Mouse (Mus musculus): ENCODE measurements around the gene Gp1ba.
A peak's percentile ranks its signal among the peaks of the same experiment; 100 is the strongest.

Gp1ba gene

DNA sequence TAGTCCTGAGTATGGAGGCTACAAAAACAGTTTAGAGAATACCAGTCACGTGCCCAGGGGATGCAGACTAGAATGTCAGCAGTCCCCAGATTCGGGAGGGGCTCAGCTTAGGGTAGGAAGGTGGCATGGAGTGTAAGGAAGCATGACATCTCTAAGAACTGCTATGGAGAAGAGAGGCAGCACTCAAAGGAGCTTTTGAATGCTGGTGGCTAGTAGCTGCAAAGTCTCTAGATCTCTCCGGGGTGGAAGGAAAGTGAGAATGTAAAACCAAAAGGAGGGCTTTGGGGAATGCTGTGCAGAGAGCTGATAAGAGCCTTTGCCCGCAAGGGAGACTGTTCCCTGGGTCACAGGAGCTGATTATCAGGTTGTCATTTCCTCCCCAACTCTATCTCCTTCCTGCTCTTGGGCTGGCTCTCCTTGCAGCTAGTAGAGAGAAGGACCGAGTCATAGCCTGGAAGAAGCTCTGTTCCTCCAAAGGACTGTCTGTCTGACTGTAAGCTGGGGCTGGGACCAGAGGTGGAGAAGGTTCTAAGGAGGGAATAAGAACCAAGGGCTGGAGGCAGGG lies at the start of gene Gp1ba:
Gene Gp1ba (plus strand): TSS at position 409 of the 565 bp plus-strand sequence.
- DNase-seq: no peak

DNA sequence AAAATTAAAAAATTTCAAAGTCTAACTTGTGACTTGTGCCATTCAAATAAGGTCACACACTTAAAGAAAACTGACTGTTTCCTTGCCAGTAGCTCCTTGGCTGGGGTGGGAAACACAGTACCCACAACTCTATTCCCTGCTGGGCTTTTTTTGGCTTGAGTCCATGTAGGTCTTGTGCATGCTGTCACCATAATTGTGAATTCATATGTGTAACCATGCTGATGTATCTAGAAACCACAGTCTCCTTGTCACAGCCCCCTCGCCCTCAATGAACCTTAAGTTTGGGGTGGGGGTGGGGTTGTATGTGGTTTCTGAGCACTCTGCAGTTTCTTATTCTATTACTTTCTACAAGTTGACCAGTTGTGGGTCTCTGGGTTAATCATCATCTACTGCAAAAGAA lies 47.2 kb upstream of the Gp1ba start:
- DNase-seq: peak in 1 of 2 experiments; percentile 17

DNA sequence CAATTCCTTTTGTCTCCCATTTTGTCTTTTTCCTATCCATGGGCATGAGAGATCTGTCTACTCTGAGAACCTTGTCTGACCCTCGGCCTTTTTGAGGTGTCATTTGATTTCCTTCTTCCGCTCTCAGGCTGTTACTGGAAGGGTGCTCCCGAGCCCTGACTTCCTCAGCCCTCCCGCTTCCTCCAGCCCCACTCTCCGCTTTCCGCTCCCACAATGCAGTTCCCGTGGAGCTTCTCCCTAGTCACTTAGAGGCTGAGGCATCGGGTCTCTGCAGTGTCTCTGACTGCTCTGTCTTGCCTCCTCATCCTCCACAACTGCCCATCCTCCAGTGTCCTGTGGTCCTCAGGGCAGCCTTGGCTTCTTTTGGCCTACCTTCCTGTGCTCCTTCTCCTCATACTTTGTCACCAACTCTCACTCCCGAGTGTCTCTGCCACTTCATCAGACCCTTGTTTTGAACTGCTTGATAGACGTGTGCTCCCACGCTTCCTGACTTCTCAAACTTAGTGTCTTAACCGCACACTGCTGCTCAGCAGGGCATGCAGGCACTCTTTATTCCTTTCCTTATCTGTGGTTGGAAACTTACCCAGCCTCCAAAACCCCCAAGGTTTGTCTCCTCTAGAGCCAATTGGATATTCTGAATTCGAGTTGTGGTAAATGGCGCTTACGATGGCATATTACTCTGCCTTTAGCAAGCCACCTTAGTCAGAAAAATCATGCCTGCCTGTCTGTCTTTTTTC lies 44.5 kb upstream of the Gp1ba start:
- peak; percentile 61 to 63 for DNase-seq

DNA sequence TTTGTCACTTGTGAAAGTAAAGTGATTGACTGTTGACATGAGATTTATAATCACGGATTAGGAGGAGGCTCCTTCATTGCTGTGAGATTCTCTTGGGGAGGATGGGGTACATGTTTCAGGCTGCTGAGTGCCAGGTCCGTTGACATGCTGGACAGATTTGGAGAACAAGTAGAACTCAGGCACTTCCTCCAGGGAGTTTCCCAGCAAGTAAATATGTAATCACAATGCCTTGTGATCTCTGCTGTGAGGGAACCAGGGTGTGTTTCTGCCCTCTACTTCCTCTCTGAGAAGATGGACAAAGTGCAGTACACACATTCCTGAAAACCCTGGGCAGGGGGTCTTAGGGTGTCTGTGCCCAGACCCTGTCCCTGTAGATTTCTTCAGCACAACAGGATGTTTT lies 43.3 kb upstream of the Gp1ba start:
- DNase-seq: peak; percentile 40 to 58

DNA sequence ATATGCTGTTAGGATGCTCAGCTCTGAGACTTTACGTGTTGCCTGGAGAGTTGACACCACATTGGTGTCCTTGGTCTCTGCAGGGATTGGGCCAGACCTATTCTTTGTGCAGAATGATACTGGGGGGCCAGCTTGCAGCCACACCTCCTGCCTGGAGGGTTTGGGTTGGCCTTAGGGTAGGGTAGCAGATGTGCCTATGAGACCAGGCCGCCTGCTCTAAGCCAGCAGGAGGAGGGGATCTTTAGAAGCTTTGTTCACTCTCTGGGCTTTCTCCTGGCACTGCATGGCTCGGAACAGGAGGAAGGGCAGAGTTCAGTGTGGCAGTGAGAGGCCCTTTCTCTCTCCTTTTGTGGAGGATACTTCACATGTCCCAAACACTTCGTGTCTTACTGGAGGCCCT lies 42.8 kb upstream of the Gp1ba start:
- DNase-seq: peak; percentile 32 to 51

DNA sequence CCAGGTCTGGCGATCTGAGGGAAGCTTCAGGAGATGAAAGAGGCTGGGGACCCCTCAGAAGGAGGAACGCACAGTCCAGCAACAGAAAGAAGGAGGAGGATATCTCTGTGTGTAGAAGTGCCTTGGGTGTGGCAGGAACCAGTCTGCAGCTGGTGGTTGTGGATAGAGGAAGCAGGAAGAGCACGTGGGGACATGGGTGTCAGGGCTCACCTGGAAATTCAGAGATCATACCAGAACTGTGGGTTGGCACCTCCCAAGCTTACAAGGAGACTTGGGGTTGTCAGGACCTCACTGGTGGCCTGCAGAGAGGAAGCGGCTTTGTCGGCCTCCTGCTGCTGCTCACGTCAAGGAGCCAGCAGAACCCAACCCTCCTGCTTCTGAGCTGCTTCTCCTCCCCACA lies 41.6 kb upstream of the Gp1ba start:
- no peak for DNase-seq

DNA sequence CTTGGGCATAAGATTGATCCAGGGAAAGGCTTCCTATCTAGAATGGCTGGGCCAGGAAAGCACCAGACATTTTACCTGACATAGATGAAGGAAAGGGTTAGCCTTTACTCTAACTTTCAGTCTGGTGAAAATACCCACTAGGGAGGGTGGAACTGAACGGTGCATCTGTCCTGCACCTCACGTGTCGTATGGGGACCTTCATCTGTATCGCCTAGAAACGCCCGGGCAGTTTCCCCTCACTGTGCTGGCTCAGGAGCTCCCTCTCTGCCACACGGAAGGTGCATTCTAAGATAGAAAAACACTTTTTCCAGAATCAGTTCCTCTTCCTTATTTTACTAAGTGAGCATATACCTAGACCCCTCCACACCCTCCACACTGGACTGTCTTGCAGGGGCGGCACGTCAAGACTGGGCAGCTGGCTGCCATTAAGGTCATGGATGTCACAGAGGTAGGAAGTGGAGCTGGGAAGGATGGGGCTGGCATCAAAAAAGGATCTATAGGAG lies 40.4 kb upstream of the Gp1ba start:
- no peak for DNase-seq

DNA sequence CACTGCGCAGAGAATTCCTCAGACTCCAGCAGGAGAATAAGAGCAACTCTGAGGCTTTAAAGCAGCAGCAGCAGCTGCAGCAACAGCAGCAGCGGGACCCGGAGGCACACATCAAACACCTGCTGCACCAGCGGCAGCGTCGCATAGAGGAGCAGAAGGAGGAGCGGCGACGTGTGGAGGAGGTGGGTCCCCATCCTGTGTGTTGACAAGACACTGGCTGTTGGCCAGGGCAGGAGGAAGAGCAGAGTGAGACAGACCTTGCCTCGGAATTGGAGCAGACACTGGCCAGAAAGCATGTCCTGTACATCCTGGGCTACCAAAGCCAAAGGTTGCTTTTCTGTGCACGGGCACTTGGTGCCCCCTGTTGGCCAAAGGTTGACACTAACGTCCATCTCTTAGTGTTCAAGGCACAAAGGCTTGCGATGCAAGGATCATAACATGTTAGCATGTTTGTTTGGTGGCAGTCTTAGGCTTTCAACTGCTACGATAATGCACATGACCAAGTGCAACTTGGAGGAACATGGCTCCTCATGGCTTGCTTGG lies 33.8 kb upstream of the Gp1ba start:
- peak; percentile 83 to 91 for DNase-seq

DNA sequence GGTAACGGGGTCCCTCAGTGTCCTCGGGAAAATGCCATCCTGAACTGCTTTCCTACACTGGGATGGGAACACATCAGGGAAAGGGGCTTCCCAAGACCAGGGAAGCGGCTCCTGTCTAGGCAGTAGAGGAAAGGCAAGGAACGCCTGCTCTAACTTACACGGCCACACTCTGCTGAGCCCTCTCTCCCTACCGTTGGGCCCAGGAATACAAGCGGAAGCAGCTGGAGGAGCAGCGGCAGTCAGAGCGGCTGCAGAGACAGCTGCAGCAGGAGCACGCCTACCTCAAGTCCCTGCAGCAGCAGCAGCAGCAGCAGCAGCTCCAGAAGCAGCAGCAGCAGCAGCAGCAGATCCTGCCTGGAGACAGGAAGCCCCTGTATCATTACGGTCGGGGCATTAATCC lies 32.2 kb upstream of the Gp1ba start:
- no peak for DNase-seq

DNA sequence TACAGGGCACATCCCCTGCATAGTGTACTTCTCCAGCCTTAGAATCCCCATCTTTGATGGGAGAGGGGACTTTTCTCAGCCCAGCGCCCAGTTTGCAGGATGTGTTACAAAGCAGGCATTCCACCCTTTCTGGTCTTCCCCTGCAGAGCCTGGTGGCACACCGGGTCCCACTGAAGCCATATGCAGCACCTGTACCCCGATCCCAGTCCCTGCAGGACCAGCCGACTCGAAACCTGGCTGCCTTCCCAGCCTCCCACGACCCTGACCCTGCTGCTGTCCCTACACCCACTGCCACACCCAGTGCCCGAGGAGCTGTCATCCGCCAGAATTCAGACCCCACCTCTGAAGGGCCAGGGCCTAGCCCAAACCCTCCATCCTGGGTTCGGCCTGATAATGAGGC lies 31.3 kb upstream of the Gp1ba start:
- DNase-seq: no peak

DNA sequence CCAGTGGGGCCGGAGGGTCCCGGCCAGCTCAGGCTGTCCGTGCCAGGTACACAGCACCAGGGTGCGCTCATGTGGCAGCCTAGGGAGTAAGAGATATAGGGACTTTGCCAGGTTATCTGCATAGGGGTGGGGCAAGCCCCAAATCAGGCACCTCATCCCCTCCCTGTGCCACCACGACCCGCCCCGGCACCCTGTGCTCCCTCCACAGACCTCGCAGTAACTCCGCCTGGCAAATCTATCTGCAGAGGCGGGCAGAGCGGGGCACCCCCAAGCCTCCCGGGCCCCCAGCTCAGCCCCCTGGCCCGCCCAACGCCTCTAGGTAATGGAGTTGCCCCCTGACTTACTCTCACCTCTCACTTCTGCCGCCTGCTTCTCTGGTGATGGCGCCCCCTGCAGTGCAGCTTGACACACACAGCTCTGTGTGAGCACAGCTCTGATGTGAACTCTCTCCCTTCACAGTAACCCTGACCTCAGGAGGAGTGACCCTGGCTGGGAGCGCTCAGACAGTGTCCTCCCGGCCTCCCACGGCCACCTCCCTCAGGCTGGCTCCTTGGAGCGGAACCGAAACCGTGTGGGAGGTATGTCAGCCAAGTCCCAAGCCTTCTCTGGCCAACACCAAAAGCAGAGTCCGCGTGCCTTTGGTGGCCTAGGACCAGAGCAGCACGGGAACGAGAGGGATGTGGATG lies 30.4 kb upstream of the Gp1ba start:
- peak; percentile 79 to 82 for DNase-seq

DNA sequence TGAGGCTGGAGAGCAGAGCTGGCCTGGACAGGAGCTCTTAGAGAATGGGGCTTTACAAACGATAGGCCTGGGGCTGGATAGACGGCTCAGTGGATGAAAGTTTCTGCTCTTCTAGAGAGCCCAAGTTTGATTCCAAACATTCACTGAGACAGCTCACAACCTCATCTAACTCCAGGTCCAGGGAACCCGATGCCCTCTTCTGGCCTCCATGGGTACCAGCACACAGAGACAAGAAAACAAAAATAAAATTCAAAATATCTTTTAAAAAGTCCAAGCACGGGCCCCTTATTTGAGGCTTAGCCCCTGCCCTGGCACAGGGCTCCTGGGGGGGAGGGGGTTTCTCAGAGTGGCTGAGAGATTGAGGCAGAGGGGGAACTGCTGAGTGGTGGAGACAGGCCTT lies 28.2 kb upstream of the Gp1ba start:
- no peak for DNase-seq

DNA sequence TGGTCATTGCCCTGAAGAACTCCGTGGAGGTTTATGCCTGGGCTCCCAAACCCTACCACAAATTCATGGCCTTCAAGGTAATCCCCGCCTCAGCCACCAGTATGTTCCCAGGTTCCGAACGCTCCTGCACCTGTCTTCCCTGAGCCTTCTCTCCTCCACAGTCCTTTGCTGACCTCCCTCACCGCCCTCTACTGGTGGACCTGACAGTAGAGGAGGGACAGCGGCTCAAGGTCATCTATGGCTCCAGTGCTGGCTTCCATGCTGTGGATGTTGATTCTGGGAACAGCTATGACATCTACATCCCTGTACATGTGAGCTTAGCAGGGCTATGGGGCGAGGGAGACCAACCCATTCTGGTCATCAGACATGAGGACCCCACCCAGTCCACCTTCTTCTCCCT lies 26.4 kb upstream of the Gp1ba start:
- DNase-seq: peak in 1 of 2 experiments; percentile 53

DNA sequence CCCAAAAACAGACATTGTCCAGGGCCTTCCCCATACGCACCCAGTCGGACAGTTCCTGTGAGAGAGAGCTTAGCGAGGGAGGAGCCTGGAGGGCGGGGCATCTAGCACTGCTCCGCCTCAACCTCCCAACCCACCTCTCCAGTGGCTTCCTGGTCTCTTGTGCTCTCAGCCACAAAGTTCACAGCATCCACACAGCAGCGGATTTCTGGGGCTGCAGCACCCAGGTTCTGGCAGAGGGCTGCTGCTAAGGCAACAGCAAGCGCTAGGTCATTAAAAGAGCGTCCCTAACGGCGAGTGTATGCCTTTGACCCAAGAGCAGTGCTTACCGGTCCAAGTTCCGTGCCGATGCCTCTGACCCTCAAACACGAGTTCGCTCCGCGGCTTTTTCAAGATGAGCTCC lies 23.8 kb upstream of the Gp1ba start:
- peak; percentile 77 to 84 for DNase-seq

DNA sequence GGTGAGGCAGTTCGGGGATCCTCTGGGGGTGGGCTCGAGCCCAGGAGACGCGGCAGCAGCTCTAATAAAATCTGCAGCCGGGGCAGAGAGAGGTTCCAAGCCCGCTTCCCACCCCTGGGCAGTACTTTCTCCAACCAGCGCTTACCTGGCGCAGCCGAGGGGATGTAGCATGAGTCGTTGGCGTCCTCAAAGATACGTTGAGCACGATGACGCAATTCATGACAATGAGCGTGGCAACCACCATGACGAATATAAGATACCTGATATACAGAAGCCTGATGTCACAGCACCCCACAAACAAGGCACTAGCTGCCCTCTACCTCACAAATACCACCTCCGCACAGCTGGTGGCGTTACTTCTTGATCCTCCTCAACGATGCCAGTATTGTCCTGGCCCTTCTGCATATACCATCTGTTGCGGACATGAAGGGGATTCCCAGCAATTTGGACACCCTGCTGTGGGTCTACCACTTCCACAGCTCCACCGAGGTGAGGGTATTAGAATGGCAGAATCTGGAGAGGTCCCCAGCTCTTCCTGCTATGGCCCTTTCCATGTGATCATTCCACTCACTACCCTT lies 23.3 kb upstream of the Gp1ba start, which contains the start of gene 4930544D05Rik:
Gene 4930544D05Rik (plus strand): TSS at position 333 of the 578 bp plus-strand sequence.
- DNase-seq: no peak

DNA sequence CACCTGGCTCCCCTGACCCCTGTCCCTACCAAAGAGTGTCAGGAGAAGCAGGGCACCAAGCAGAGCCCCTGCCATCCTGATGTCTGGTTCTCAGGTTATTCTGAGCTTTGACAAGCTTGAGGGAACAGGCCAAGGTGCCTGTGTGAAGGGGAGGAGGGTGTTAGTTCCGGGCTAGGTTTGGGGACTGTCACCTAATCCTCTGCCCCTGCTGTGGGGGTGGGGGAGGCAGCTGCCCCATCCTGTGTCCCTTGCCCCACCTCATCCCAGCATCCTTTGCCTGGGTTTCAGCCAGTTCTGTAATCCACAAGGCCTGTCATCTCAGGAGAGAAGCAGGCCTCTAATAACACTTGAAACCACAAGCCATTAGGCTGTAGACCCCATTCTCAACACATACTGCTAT lies 19.8 kb upstream of the Gp1ba start, which contains the start of gene Chrne:
Gene Chrne (minus strand): TSS at position 116 of the 400 bp plus-strand sequence.
- no peak for DNase-seq

DNA sequence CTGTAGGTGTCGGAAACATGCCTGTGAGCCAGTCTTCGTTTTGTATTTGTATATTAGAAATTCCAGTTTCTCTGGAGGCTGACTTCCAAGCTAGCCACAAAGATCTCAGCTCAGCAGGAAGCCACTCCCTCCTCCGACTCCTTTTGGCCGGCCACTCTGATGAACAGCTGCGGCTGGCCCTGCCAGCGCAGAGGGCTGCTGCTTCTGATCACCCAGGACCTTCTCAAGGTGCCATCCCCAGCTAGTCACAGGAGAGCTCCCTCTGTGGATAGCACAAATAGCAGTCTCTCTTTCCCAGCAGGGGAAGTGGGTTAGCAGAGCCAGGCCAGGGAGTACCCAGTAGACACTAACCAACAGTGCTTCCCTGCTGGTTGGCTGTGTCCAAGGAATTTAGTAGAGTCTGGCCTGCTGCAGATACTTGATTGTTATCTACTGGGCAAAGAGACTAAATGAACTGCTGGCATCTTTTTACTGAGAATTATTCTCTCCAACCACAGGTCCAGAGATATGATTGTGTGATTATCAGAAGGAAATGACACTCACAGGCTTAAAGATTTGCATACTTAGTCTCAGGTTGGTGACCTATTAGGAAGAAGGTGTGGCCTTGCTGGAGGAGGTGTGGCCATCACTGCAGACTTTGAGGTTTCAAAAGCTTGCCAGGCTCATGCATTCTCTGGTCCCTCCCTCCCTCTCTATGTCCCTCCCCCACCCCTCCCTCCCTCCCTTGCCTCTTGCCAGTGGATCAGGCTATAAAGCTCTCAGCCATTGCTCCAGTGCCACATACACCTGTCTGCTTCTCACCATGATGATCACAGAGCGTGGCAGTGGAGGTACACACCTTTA lies 16.7 kb upstream of the Gp1ba start:
- DNase-seq: peak; percentile 34 to 39

DNA sequence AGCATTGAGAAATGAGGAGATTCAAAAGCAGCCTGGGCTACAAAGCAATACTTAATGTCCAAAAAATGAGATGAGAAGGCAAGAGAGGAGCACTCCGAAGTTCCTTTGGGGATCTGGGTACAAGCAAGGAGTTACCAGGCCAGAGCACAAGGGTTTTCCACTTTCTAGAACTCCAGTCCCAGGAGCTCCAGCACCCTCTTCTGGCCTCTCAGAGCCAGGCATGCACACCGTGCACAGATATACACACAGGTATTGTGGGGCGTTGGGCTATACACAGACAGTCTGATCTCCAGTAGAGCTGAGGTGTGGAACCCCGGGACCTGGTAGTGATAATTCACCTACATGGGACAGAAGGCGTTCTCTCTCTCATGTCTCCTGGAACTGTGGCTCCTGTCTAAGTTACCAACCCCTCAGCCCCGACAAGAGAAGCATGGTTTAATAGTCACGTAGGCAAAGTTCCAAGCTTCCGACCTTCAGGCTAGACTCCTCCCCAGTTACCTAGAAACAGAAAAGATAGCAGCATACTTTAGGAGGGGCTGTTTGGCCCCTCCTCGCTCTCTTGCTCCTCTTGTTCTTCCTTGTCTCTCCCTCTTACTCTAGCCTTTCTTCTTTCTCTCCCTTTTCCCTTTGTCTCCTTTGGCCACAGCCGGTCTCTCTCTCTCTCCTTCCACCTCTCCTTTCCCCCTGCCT lies 15.7 kb upstream of the Gp1ba start:
- DNase-seq: peak in 1 of 2 experiments; percentile 51

DNA sequence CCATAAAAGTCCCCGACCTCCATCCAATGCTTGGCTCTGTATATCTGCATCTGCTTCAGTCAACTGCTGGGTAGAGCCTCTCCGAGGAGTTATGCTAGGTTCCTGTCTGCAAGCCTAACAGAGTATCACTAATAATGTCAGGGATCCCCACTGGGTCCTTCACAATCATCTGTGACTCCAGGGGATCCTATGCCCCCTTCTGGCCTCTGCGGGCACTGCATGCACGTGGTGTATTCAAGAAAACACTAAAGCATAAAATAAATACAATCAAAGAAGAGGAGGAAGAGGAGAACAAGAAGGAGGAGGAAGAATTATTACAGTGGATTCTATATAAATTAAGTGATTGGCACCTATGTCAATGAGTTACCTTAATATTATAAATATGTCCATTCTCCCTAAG lies 13.4 kb upstream of the Gp1ba start:
- DNase-seq: peak; percentile 46 to 81

DNA sequence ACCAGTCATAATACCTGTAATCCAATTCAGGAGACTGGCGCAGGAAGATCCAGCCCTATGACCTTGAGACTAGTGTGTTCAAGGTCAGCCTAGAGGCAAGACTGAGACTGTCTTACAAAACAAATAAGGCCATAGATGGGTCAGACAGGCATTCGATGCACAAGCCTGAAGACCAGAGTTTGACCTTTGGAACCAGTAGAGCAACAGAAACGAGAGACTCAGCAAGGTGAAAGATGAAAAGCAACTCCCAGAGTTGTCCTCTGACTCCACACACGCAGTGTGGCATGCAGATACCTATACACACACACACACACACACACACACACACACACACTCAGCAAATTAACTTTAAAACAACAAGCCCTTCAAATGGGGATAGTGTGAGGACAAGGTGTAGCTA lies 12.0 kb upstream of the Gp1ba start:
- peak; percentile 35 to 66 for DNase-seq

DNA sequence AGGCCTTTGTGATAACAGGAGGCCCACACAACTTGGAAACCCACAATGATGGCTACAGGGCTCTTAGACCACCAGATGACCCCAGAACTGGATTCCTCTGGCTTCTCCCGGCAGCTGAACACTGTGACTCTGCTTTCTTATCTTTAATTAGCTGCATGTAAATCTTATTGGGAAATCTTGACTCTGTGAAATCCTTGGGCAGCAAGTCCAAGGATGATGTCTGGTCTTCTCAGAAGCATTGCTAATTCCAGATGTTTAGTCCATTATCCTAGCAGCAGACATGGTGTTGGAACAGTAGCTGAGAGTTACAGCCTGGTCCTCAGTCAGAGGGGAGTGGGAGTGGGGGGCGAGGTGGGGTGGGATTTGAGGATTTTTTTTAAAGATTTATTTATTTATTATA lies 10.5 kb upstream of the Gp1ba start:
- no peak for DNase-seq
